Mouse (Mus musculus): ENCODE measurements around the gene Ptprt. TPM values are rescaled to one million over a fixed set of nuclear protein-coding genes. Genes with fewer than 3 reads are reported as not detected.

Gene Ptprt
- polyA plus RNA-seq, 1 experiment: 15.9 TPM

GRCm38 (mm10) chr2:162484036-162484435 lies 176.9 kb downstream of the Ptprt start:
- no peak for DNase-seq
- H3K27ac ChIP-seq (ENCODE audit: insufficient read depth, low read length): no peak overlapping the region
- H3K4me3 ChIP-seq (replicated peaks; ENCODE audit: insufficient read depth, low read depth, low read length): no peak overlapping the region
- H3K4me1 ChIP-seq (ENCODE audit: control insufficient read depth, insufficient read depth, low read length): no peaks in the 10 kb centered on the region
- no peaks in the 10 kb centered on the region for H3K27me3 ChIP-seq (ENCODE audit: control insufficient read depth, insufficient read depth, low read length)
- TF ChIP-seq CTCF (IDR thresholded peaks at IDR 0.05; ENCODE audit: borderline replicate concordance, insufficient read depth, low read depth, low read length): no peak
- TF ChIP-seq POLR2A (IDR thresholded peaks at IDR 0.05; ENCODE audit: borderline replicate concordance, insufficient read depth, low read length): no peak

- 55% methylated on average over 1 of the region's 1 CpGs for WGBS
- Histone ChIP-seq H3K4me1 (ENCODE audit: control insufficient read depth, insufficient read depth, low read length) (no peaks in the 10 kb centered on the region), H3K4me3 (replicated peaks; ENCODE audit: insufficient read depth, low read depth, low read length) (no peak overlapping the region), H3K27me3 (ENCODE audit: control insufficient read depth, insufficient read depth, low read length) (no peaks in the 10 kb centered on the region), H3K27ac (ENCODE audit: insufficient read depth, low read length) (no peak overlapping the region)
- no peak for DNase-seq
- TF ChIP-seq POLR2A (IDR thresholded peaks at IDR 0.05; ENCODE audit: borderline replicate concordance, insufficient read depth, low read length): no peak
- no peak for TF ChIP-seq CTCF (IDR thresholded peaks at IDR 0.05; ENCODE audit: borderline replicate concordance, insufficient read depth, low read depth, low read length)
Measured at GRCm38 (mm10) chr2:162443106-162443505, 217.8 kb downstream of the Ptprt start.

GRCm38 (mm10) chr2:162436646-162437045 lies 224.3 kb downstream of the Ptprt start:
- Histone ChIP-seq H3K27ac (ENCODE audit: insufficient read depth, low read length) (no peak overlapping the region), H3K4me1 (ENCODE audit: control insufficient read depth, insufficient read depth, low read length) (no peaks in the 10 kb centered on the region), H3K27me3 (ENCODE audit: control insufficient read depth, insufficient read depth, low read length) (no peaks in the 10 kb centered on the region), H3K4me3 (replicated peaks; ENCODE audit: insufficient read depth, low read depth, low read length) (no peak overlapping the region)
- no peak for DNase-seq
- 98% methylated on average over 3 of the region's 3 CpGs for WGBS
- TF ChIP-seq CTCF (IDR thresholded peaks at IDR 0.05; ENCODE audit: borderline replicate concordance, insufficient read depth, low read depth, low read length): no peak
- TF ChIP-seq POLR2A (IDR thresholded peaks at IDR 0.05; ENCODE audit: borderline replicate concordance, insufficient read depth, low read length): no peak

GRCm38 (mm10) chr2:162430171-162430570 lies 230.8 kb downstream of the Ptprt start:
- no peak for DNase-seq
- H3K4me3 ChIP-seq (replicated peaks; ENCODE audit: insufficient read depth, low read depth, low read length): no peak overlapping the region
- no peaks in the 10 kb centered on the region for H3K27me3 ChIP-seq (ENCODE audit: control insufficient read depth, insufficient read depth, low read length)
- no peak overlapping the region for H3K27ac ChIP-seq (ENCODE audit: insufficient read depth, low read length)
- no peaks in the 10 kb centered on the region for H3K4me1 ChIP-seq (ENCODE audit: control insufficient read depth, insufficient read depth, low read length)
- TF ChIP-seq CTCF (IDR thresholded peaks at IDR 0.05; ENCODE audit: borderline replicate concordance, insufficient read depth, low read depth, low read length) (no peak), POLR2A (IDR thresholded peaks at IDR 0.05; ENCODE audit: borderline replicate concordance, insufficient read depth, low read length) (no peak)
- WGBS: 75% methylated on average over 7 of the region's 7 CpGs

- DNase-seq: no peak
- Histone ChIP-seq H3K27ac (ENCODE audit: insufficient read depth, low read length) (no peak overlapping the region), H3K27me3 (ENCODE audit: control insufficient read depth, insufficient read depth, low read length) (no peaks in the 10 kb centered on the region), H3K4me3 (replicated peaks; ENCODE audit: insufficient read depth, low read depth, low read length) (no peak overlapping the region), H3K4me1 (ENCODE audit: control insufficient read depth, insufficient read depth, low read length) (no peaks in the 10 kb centered on the region)
- WGBS: 51% methylated on average over 8 of the region's 8 CpGs
- TF ChIP-seq CTCF (IDR thresholded peaks at IDR 0.05; ENCODE audit: borderline replicate concordance, insufficient read depth, low read depth, low read length): no peak
- no peak for TF ChIP-seq POLR2A (IDR thresholded peaks at IDR 0.05; ENCODE audit: borderline replicate concordance, insufficient read depth, low read length)
Measured at GRCm38 (mm10) chr2:162426114-162426513, 234.8 kb downstream of the Ptprt start.

GRCm38 (mm10) chr2:162418181-162418580 lies 242.8 kb downstream of the Ptprt start:
- Histone ChIP-seq H3K4me1 (ENCODE audit: control insufficient read depth, insufficient read depth, low read length) (peaks cover 5% of the 10 kb centered on the region), H3K27ac (ENCODE audit: insufficient read depth, low read length) (no peak overlapping the region), H3K4me3 (replicated peaks; ENCODE audit: insufficient read depth, low read depth, low read length) (no peak overlapping the region), H3K27me3 (ENCODE audit: control insufficient read depth, insufficient read depth, low read length) (no peaks in the 10 kb centered on the region)
- DNase-seq: no peak
- TF ChIP-seq CTCF (IDR thresholded peaks at IDR 0.05; ENCODE audit: borderline replicate concordance, insufficient read depth, low read depth, low read length): no peak
- TF ChIP-seq POLR2A (IDR thresholded peaks at IDR 0.05; ENCODE audit: borderline replicate concordance, insufficient read depth, low read length): no peak
- 29% methylated on average over 3 of the region's 3 CpGs for WGBS

- Histone ChIP-seq H3K27me3 (ENCODE audit: control insufficient read depth, insufficient read depth, low read length) (no peaks in the 10 kb centered on the region), H3K4me3 (replicated peaks; ENCODE audit: insufficient read depth, low read depth, low read length) (no peak overlapping the region), H3K27ac (ENCODE audit: insufficient read depth, low read length) (no peak overlapping the region), H3K4me1 (ENCODE audit: control insufficient read depth, insufficient read depth, low read length) (no peaks in the 10 kb centered on the region; the same call in 1 of the 2 replicates)
- DNase-seq: no peak
- 86% methylated on average over 5 of the region's 5 CpGs for WGBS
- no peak for TF ChIP-seq CTCF (IDR thresholded peaks at IDR 0.05; ENCODE audit: borderline replicate concordance, insufficient read depth, low read depth, low read length)
- no peak for TF ChIP-seq POLR2A (IDR thresholded peaks at IDR 0.05; ENCODE audit: borderline replicate concordance, insufficient read depth, low read length)
Measured at GRCm38 (mm10) chr2:162413073-162413812, 247.7 kb downstream of the Ptprt start.

- H3K27me3 ChIP-seq (ENCODE audit: control insufficient read depth, insufficient read depth, low read length): no peaks in the 10 kb centered on the region
- TF ChIP-seq POLR2A (IDR thresholded peaks at IDR 0.05; ENCODE audit: borderline replicate concordance, insufficient read depth, low read length): no peak
- no peak for TF ChIP-seq CTCF (IDR thresholded peaks at IDR 0.05; ENCODE audit: borderline replicate concordance, insufficient read depth, low read depth, low read length)
Measured at GRCm38 (mm10) chr2:162411014-162411413, 249.9 kb downstream of the Ptprt start.

More at GRCm38 (mm10) chr2:162411014-162411413, 249.9 kb downstream of the Ptprt start:
- H3K4me3 ChIP-seq (replicated peaks; ENCODE audit: insufficient read depth, low read depth, low read length): no peak overlapping the region
- H3K27ac ChIP-seq (ENCODE audit: insufficient read depth, low read length): no peak overlapping the region
- 11% methylated on average over 4 of the region's 4 CpGs for WGBS
- no peaks in the 10 kb centered on the region; the same call in 1 of the 2 replicates for H3K4me1 ChIP-seq (ENCODE audit: control insufficient read depth, insufficient read depth, low read length)
- peak; percentile 48 to 60 for DNase-seq

Measured in cerebellum, adult 2 months (tissue).